Mouse (Mus musculus) MEL (cell line): ENCODE results near the gene Susd5. TPM values are rescaled to one million over a fixed set of nuclear protein-coding genes. Genes with fewer than 3 reads are reported as not detected.
A peak's percentile ranks its signal among the peaks of the same experiment; 100 is the strongest.

Experiments
- DNase-seq: peaks from one replicate; pipeline ENCODE4 v3.0.0; 2011; ENCODE audit warnings: low read depth, low spot score
- H3K27ac ChIP-seq: 2 replicates; pipeline ENCODE4 v1.5.1; 2012; ENCODE audit warnings: low read depth, mild to moderate bottlenecking, control low read depth, low read length, moderate library complexity; ENCODE audit not compliant: control insufficient read depth
- H3K27me3 ChIP-seq, 2 experiments: fragments of 150-350 bp in 1 of 2; sonication (generic) in 1 of 2; 2 replicates each; pipeline ENCODE4 v1.6.1; 2012; ENCODE audit warnings: low read length in 2 of 2, mild to moderate bottlenecking in 2 of 2, improper control_type of control experiment in 1 of 2, moderate library complexity in 1 of 2; ENCODE audit not compliant: insufficient read depth in 2 of 2, control insufficient read depth in 1 of 2
- H3K36me3 ChIP-seq, 2 experiments: 2 replicates each; pipeline ENCODE4 v1.6.1; 2012 to 2014; ENCODE audit warnings: low read length in 2 of 2, improper control_type of control experiment in 1 of 2, inconsistent platforms in 1 of 2, mild to moderate bottlenecking in 1 of 2; ENCODE audit not compliant: insufficient read depth in 2 of 2, control insufficient read depth in 1 of 2
- H3K4me1 ChIP-seq, 2 experiments: fragments of 150-350 bp in 1 of 2; sonication (generic) in 1 of 2; 2 replicates each; pipeline ENCODE4 v1.6.1; 2012; ENCODE audit warnings: low read length in 2 of 2, improper control_type of control experiment in 1 of 2, mild to moderate bottlenecking in 1 of 2; ENCODE audit not compliant: insufficient read depth in 2 of 2, control insufficient read depth in 1 of 2
- H3K4me3 ChIP-seq, 2 experiments: fragments of 150-350 bp in 1 of 2; sonication (generic) in 1 of 2; 2 replicates each; pipeline ENCODE4 v1.5.1; 2012; ENCODE audit warnings: low read depth in 2 of 2, low read length in 2 of 2, mild to moderate bottlenecking in 2 of 2, moderate library complexity in 2 of 2, control low read depth in 1 of 2, improper control_type of control experiment in 1 of 2; ENCODE audit not compliant: control insufficient read depth in 1 of 2, insufficient read depth in 1 of 2
- H3K79me2 ChIP-seq: 2 replicates; pipeline ENCODE4 v1.6.1; 2012; ENCODE audit warnings: mild to moderate bottlenecking, low read length, moderate library complexity; ENCODE audit not compliant: control insufficient read depth, poor library complexity, insufficient read depth
- H3K9ac ChIP-seq: 2 replicates; pipeline ENCODE4 v1.6.1; 2012; ENCODE audit warnings: low read depth, mild to moderate bottlenecking, control low read depth, low read length, moderate library complexity; ENCODE audit not compliant: control insufficient read depth, poor library complexity, severe bottlenecking
- H3K9me3 ChIP-seq: fragments of 150-350 bp; sonication (generic); replicated peaks from 2 replicates; pipeline ENCODE4 v1.6.1; 2012; ENCODE audit warnings: mild to moderate bottlenecking, low read length, improper control_type of control experiment, moderate library complexity; ENCODE audit not compliant: insufficient read depth
- BHLHE40 ChIP-seq: IDR thresholded peaks from 2 replicates; pipeline ENCODE4 v1.6.1; 2012; ENCODE audit warnings: low read depth, mild to moderate bottlenecking, inconsistent platforms, low read length, improper control_type of control experiment, borderline replicate concordance
- CHD2 ChIP-seq: IDR thresholded peaks from 2 replicates; pipeline ENCODE4 v1.6.1; 2011; ENCODE audit warnings: low read length, improper control_type of control experiment
- CTCF ChIP-seq, 3 experiments: IDR thresholded peaks in 2 of 3; conservative IDR thresholded peaks in 1 of 3; 2 replicates each; pipeline ENCODE4 v1.5.1; 2011 to 2012; ENCODE audit warnings: low read length in 3 of 3, low read depth in 2 of 3, mild to moderate bottlenecking in 2 of 3, improper control_type of control experiment in 1 of 3, inconsistent platforms in 1 of 3, mixed read lengths in 1 of 3, moderate library complexity in 1 of 3; ENCODE audit not compliant: control insufficient read depth in 1 of 3, insufficient read depth in 1 of 3, poor library complexity in 1 of 3, severe bottlenecking in 1 of 3
- ETS1 ChIP-seq: IDR thresholded peaks from 2 replicates; pipeline ENCODE4 v1.6.1; 2012; ENCODE audit warnings: low read depth, mild to moderate bottlenecking, inconsistent platforms, low read length, improper control_type of control experiment, moderate library complexity
- GATA1 ChIP-seq: IDR thresholded peaks from 2 replicates; pipeline ENCODE4 v1.6.1; 2011; ENCODE audit warnings: low read depth, low read length, improper control_type of control experiment
- HCFC1 ChIP-seq: IDR thresholded peaks from 2 replicates; pipeline ENCODE4 v1.6.1; 2012; ENCODE audit warnings: low read depth, mild to moderate bottlenecking, inconsistent platforms, low read length, improper control_type of control experiment, moderate library complexity
- POLR2AphosphoS5 ChIP-seq: IDR thresholded peaks from 2 replicates; pipeline ENCODE4 v1.6.1; 2012; ENCODE audit warnings: low read depth, borderline replicate concordance, mild to moderate bottlenecking, inconsistent platforms, low read length, moderate library complexity, mixed read lengths
- RAD21 ChIP-seq: IDR thresholded peaks from 2 replicates; pipeline ENCODE4 v1.6.1; 2011; ENCODE audit warnings: mild to moderate bottlenecking, low read depth, low read length, improper control_type of control experiment
- RCOR1 ChIP-seq: IDR thresholded peaks from 2 replicates; pipeline ENCODE4 v1.6.1; 2012; ENCODE audit warnings: low read depth, mild to moderate bottlenecking, inconsistent platforms, low read length, improper control_type of control experiment
- SMC3 ChIP-seq: IDR thresholded peaks from 2 replicates; pipeline ENCODE4 v1.6.1; 2011; ENCODE audit warnings: low read depth, low read length, improper control_type of control experiment
- TAL1 ChIP-seq: IDR thresholded peaks from 2 replicates; pipeline ENCODE4 v1.6.1; 2012; ENCODE audit warnings: mild to moderate bottlenecking, inconsistent platforms, low read length, moderate library complexity, mixed read lengths
- TBP ChIP-seq: IDR thresholded peaks from 2 replicates; pipeline ENCODE4 v1.8.0; 2011; ENCODE audit warnings: low read depth, low read length, improper control_type of control experiment
- ZC3H11A ChIP-seq: IDR thresholded peaks from 2 replicates; pipeline ENCODE4 v1.6.1; 2012; ENCODE audit warnings: low read depth, mild to moderate bottlenecking, inconsistent platforms, low read length, improper control_type of control experiment
- ZNF384 ChIP-seq: IDR thresholded peaks from 2 replicates; pipeline ENCODE4 v1.6.1; 2012; ENCODE audit warnings: low read depth, mild to moderate bottlenecking, inconsistent platforms, low read length, improper control_type of control experiment
- polyA plus RNA-seq, 2 experiments: library from polyadenylated mRNA; stranded (reverse) in 1 of 2; unstranded in 1 of 2; fragments of >175 nt in 1 of 2; fragments of >200 nt in 1 of 2; gene quantifications; 2 replicates each; pipeline versions ENCODE4 v1.2.1 to v1.2.4; 2012; ENCODE audit warnings: low replicate concordance in 2 of 2, low read depth in 1 of 2; ENCODE audit not compliant: insufficient read length in 2 of 2, insufficient read depth in 1 of 2, missing spikeins in 1 of 2
- total RNA-seq: library from RNA; depleted of rRNA; stranded (reverse); fragments of 300-350 nt; gene quantifications from 2 replicates; pipeline ENCODE4 v1.2.3, GENCODE M21; 2012

Susd5 gene
- total and polyA plus RNA-seq, 3 experiments: not detected

- Histone ChIP-seq H3K36me3 (peaks cover 0 to 6% of the 10 kb centered on the region in 2 experiments; a peak in 2 of 4 replicates), H3K27ac (no peak overlapping the region), H3K4me1 (peaks cover 2 to 13% of the 10 kb centered on the region in 2 experiments; a peak in 3 of 4 replicates), H3K4me3 (no peak overlapping the region), H3K27me3 (no peaks in the 10 kb centered on the region), H3K9me3 (no peaks in the 10 kb centered on the region), H3K79me2 (no peaks in the 10 kb centered on the region), H3K9ac (no peak overlapping the region)
- no peak for TF ChIP-seq HCFC1
- no peak for TF ChIP-seq RCOR1
- TF ChIP-seq TAL1: no peak
- no peak for TF ChIP-seq CHD2
- no peak for TF ChIP-seq GATA1
- TF ChIP-seq TBP: no peak
- no peak for TF ChIP-seq ETS1
- no peak for DNase-seq
Measured at GRCm38 (mm10) chr9:114014034-114014433, 42.9 kb upstream of the Susd5 start.

GRCm38 (mm10) chr9:114015724-114016123 is 41.2 kb upstream of the Susd5 start:
- DNase-seq: peak; percentile 50
- Histone ChIP-seq H3K9me3 (no peaks in the 10 kb centered on the region), H3K4me3 (no peak overlapping the region), H3K27ac (no peak overlapping the region), H3K4me1 (peaks cover 2 to 13% of the 10 kb centered on the region in 2 experiments; a peak in 3 of 4 replicates), H3K36me3 (peaks cover 0 to 6% of the 10 kb centered on the region in 2 experiments; a peak in 2 of 4 replicates), H3K9ac (no peak overlapping the region), H3K79me2 (no peaks in the 10 kb centered on the region), H3K27me3 (no peaks in the 10 kb centered on the region)
- peak; percentile 26 for TF ChIP-seq SMC3
- TF ChIP-seq RAD21: peak; percentile 16
- TF ChIP-seq POLR2AphosphoS5: no peak
- TF ChIP-seq CTCF (IDR thresholded peaks at IDR 0.05 in 2 of 3, conservative IDR thresholded peaks at IDR 0.05 in 1 of 3; ENCODE audit: control insufficient read depth in 1 of 3, insufficient read depth in 1 of 3, low read depth in 2 of 3, low read length in 3 of 3, poor library complexity in 1 of 3, severe bottlenecking in 1 of 3): peak; percentile 51 to 67 (median 65)
- TF ChIP-seq ZNF384: no peak
- no peak for TF ChIP-seq BHLHE40
- 0 out of 2 replicates have a peak, but pooled peaks have one; percentile 17 for TF ChIP-seq ZC3H11A

- TF ChIP-seq ETS1 (0 out of 2 replicates have a peak, but pooled peaks have one; percentile 40), CHD2 (no peak)
- peak; percentile 67 for DNase-seq
- no peaks in the 10 kb centered on the region for H3K9me3 ChIP-seq
- H3K79me2 ChIP-seq: no peaks in the 10 kb centered on the region
- H3K36me3 ChIP-seq: peaks cover 0 to 6% of the 10 kb centered on the region in 2 experiments; a peak in 2 of 4 replicates
- H3K4me1 ChIP-seq: peaks cover 2 to 13% of the 10 kb centered on the region in 2 experiments; a peak in 3 of 4 replicates
- H3K27ac ChIP-seq: no peak overlapping the region
- H3K9ac ChIP-seq: no peak overlapping the region
- no peak overlapping the region for H3K4me3 ChIP-seq
- H3K27me3 ChIP-seq: no peaks in the 10 kb centered on the region
Measured at GRCm38 (mm10) chr9:114016402-114016801, 40.5 kb upstream of the Susd5 start.
